Mouse (Mus musculus) retina, embryonic 14.5 days (tissue): ENCODE results near the gene Cyb5b.
"Not testable (repeated sequence)": the region's sequence is repeated elsewhere in the genome, so short reads cannot be mapped to it uniquely, and the experiment has no call there.

Source experiments
- DNase-seq: peaks from one replicate; pipeline ENCODE4 v3.0.0-alpha.2; 2015; ENCODE audit warnings: low spot score

Cyb5b gene

DNA sequence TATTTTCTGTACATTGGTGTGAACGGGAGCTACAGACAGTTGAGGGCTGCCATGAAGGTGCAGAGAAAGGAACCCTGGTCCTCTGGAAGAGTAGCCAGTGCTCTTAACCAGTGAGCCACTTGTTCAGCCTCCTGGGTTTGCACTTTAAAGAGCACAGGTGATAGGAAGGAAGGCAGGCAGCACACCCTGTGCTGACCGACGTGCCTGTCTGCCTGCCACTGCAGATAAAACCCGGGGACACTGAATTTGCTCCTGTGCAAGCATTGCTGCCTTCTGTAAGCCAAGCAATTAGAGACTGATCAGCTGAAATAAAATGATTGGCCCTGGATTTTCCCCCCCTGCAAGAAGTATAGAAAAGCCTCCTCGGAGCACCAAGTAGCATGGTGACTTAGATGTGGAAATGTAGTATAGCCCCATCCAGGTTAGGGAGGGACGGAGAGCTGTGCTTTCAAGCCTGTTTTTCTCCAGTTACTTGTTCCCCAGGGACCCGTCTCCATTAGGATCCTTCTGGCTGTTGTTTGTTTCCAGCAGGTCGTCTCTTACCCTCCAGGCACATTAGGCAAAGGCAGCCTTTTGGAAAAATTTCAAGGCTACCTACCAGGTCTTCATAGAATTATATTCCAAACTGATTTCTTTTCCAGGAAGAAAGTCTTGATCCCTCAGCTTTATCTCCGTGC is 22.7 kb downstream of the Cyb5b start:
- DNase-seq, result peak; percentile 18

DNA sequence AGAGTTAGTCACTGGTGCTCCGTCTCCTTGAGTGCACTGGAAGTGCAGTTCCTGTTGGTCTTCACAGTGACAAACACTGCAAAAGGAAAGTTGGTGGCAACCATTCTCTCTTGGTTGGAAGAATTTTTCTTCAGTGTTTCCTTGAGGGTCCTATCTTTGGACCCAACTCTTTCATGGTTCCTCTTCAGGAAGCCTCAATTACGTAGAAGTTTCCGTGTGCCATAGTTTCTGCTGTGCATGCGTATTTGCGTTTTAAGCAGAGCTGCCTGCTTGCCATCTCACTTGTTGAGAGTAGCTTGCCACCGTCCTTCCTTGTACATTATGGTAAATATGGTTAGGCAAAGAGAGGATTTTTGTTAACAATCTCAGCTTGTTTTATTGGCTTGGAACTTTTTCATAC is 30.7 kb downstream of the Cyb5b start:
- no peak for DNase-seq

GRCm38 (mm10) chr8:107184996-107185395 is 34.6 kb downstream of the Cyb5b start:
- no peak for DNase-seq

DNA sequence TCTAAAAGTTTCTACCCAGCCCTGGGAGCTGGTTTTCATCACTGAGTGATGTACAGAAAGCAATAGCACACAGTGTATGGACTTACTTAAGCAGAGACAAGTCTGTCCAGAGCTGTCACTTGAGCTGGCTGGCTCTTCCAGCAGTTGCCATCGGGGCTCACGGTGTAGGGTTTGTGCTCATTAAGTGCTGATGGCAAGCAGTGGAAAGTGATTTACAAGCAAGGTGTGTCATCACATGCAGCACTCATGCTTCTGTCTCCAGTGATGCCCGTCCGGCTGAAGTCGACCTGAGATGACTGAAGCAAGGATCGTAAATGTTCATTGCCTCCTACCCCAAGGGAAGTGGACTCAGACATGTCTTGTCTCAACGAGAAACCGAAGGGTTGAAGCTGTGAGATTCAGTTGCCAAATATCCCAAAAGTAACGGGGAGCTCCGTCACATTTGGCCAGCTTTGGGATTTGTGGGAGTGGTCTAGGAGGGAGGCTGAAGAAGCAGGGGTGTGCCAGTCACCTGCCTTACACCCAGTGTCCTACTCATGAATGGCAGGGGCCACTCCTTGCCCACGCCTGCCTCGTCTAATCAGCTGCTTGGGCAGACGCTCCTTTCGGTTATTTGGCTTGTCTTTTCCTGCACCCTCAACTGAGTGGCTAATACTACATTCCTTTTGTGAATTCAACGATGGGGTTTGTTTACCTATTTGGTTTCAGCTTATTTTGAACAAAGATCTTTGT is 36.4 kb downstream of the Cyb5b start:
- DNase-seq, result no peak

GRCm38 (mm10) chr8:107187631-107188030 is 37.2 kb downstream of the Cyb5b start:
- DNase-seq, result no peak

DNA sequence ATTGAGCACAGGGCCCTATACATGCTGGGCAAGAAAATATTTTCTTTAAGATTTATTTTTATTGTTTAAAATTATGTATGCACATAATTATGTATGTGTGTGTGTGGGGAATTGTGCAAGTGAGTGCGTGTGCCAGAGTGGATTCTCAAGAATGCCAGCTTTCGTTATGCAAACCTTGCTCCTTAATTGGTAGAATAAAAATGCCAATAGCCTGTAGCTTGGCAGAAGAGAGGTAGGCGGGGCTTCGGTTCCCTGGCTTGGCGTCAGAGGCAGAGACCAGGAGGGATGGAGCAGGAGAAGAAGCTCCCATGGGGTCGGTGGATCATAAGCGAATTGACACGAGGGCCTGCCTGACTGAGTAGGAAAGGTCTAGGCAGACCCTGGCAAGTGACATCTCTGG is 42.2 kb downstream of the Cyb5b start:
- no peak for DNase-seq

DNA sequence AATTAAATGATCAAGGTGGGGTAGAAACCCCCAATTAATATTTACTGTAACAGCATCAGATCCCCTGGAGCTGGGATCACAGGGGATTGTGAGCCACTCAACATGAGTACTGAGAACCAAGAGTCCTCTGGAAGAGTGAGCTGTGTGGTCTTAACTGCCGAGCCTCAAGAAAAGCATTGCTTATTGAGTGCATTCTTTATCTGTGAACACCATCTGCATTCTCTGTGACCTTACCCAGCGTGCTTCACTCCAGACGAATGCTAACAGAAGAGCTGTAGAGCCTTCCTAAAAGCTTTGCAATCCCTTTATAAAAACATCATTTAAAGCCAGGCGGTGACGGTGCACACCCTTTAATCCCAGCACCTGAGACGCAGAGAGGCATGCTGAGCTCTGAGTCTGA is 42.9 kb downstream of the Cyb5b start:
- DNase-seq, result no peak

DNA sequence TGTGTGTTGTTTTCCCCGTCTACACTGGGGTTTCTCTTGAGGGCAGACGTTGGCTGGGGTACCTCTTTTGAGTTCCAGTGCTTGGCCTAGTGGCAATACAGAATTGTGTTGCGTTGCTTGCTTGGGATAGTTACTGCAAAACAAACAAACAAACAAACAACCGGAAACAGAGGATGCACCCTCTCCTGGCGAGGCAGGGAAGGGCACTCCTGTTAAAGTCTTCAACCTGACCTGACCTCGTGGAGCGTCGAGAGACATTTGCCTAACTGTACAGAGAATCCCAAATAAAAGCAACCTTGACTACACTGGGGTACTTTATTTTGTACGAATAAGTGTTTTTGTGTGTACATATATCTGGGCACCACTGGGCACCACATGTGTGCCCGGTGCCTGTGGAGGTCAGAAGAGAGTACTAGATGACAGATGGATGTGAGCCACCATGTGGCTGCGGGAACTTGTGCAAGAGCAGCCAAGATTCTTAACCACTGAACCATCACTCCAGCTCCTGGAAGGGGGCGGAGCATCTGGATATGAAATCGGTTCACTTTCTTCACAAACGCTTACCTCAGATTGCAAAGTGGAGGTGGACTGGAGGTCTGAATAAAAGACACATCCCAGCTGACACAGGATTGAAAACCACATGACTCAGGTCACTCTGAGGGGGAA is 44.5 kb downstream of the Cyb5b start:
- DNase-seq, result no peak

DNA sequence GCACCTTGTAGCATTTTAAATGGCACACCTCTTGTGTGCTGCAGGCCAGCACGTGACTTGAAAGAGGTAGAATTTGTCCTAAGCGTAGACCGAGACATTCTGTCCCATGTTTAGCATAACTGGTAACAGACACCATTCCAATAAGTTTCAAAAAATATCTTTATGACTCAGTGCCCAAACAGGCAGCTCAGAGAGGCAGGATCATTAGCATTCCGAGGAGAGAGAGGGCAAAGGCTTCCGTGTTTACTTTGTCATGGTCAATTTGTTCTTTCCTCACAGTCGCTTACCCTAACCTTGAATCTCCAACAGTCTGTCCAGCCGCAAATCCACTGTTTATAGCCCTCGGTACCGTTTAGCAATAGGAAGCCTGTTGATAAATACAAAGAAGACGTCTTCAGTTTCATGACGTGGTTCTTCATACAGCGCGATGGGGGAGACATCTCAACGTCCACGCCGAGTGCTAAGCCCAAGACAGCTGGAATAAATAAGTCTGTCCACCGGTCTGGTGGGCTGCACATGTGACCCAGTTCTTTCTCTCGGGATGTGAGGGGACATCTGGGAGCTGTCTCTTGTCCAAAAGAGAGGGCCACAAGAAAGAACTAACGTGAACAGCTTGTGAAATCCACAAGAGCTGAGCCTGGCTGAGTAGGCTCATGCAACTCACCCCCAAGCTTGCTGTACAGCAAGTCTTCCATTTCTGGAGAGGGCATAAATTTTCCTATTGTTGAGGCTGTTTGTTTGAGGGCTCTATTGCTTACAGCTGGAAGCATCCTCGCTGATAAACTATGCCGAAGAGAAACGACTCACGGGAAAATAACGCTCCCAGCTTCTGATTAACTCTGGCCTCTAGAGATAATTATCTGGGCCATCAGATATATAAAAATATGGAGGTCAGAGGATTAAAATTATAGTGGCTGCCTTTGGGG is 47.7 kb downstream of the Cyb5b start:
- peak; percentile 13 for DNase-seq

DNA sequence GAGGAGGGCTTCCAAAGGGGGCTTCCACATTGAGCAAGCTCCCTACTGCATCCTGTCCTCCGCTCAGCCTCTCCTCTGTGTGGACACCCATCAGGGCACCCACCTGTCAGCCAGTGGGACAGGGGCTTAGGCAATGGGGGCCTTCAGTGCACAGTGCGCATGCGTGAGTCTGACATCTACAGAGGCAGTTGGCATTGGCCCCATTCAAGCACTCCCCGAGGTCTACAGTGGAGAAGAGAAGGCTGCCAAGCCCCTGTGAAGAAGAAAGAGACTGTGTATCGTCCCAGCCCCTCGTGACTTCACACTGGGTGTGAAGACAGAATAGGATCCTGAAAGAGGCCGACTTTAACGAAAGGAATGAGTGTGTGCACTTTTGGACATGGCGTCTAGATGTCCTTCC is 54.7 kb downstream of the Cyb5b start:
- DNase-seq, result no peak

DNA sequence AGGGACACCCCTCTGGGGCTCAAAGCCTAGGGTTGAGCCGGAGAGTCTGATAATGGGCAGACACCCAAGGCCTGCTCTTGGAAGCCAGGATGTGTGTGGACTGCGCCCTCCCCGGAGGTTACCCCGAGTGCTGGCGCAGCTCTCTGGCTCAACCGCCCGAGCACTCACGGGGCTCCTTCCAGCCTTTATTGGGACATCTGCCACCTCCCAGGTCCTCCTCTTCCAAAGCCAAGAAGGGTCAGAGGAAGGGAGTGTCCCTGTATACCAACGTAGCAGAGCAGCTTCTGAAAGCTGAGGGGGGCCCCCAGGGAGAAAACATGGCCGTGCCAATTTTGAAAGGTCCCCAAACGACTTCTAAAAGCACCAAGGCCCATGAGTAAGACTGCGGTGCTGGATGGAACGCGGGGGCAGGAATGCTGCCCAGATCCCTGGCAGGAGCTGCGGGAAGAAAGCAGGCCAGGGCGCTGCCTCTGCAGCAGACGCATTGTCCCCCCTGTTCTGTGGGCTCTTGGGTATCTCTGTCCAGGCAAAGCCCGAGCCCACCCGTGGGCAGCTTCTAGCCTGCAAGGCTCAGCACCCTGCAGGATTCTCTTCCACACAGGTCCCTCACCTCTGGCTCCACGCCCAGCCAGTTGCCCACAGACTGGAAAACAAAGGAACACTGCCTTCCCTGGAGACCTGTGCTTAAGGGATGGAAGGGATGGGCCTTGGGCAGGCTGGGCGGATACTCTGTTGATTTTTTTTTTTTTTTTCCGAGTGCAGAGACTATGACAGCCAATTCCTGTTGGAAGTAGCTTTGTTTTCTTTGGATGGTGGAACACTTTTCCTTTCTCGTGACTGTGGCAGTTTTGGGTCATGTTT is 55.5 kb downstream of the Cyb5b start:
- DNase-seq, result no peak

GRCm38 (mm10) chr8:107206782-107207525 is 56.5 kb downstream of the Cyb5b start:
- no peak for DNase-seq

DNA sequence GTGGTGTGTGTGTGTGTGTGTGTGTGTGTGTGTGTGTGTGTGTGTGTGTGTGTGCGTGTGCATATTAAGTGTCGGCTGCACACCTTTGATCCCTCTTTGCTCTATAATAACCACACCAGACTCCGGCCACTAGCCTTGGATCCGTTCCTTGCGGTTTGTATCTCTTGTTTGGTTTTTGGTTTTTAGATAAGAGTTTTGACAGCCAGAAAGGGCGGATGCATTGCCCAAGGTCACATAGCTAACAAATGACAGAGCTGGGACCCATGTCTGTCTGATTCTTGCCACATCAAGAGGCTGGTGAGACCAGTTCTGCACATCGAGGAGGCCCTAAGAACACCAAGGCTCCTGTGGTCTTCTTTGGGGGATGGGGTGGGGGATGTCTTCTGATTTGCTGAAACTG is 58.7 kb downstream of the Cyb5b start:
- DNase-seq, result no peak

DNA sequence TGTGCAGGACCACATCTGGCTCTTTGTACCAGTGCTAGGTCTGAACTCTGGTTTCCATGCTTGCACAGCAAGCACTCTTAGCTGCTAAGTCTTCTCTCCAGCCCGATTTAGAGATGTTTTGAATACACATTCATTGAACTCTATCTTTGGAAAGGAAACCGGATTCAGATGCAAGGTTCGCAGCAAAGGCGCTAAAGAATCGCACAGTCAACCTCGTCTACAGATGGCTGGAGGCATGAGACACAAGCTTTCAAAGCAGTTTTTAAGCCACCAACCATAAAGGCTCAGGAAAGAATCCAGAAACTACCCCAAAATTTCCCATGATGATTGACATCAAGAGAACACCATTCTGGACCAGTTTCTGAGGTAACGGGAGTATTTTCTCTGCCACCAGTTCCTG is 61.6 kb downstream of the Cyb5b start:
- no peak for DNase-seq

DNA sequence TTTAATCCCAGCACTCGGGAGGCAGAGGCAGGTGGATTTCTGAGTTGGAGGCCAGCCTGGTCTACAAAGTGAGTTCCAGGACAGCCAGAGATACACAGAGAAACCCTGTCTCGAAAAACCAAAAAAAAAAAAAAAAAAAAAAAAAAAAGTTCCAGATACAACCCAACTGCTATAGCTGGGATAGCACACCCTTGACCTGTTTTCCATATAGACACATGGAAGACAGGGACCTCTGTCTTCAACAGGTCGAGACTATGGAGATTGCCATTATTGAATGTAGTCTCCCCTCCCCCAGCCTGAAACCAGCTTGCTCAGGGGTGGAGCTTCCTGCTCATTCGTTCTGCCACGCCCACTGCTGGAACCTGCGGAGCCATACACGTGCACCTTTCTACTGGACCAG is 66.8 kb downstream of the Cyb5b start:
- not testable (repeated sequence) for DNase-seq

GRCm38 (mm10) chr8:107218091-107218490 is 67.7 kb downstream of the Cyb5b start:
- no peak for DNase-seq

DNA sequence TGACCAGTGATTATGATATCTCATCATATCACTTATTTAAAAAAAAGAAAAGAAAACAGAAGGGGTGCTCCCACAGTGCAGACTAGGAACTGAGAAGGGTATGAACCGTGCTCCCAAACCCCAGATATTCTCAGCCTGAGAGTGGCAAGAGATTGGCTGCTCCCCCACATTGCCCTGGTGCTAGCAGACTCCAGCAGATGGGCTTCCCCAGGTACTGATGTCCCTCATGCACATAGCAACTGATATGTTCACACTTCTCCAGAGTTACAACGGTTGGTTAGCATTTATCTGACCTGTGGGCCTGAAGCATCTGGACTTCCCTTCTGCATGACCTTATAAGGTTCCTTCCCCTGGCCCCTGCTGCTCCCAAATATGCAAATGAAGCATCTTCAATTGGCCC is 68.6 kb downstream of the Cyb5b start:
- no peak for DNase-seq

- DNase-seq, result peak; percentile 55
Measured at GRCm38 (mm10) chr8:107221924-107222851, 71.7 kb downstream of the Cyb5b start.

GRCm38 (mm10) chr8:107226183-107226582 is 75.7 kb downstream of the Cyb5b start:
- DNase-seq, result peak; percentile 27
